Mouse (Mus musculus): Measurements from ENCODE around the gene Kcnk15.

GRCm38 (mm10) chr2:163809166-163809565 lies 44.3 kb upstream of the Kcnk15 start:
- TF ChIP-seq CTCF (IDR thresholded peaks at IDR 0.05; ENCODE audit: extremely low read depth, insufficient read length, insufficient replicate concordance, low read depth, low read length), result no peak
- no peak for TF ChIP-seq POLR2A (IDR thresholded peaks at IDR 0.05; ENCODE audit: low read depth, low read length)

All from small intestine, adult 2 months (tissue).